11 mouse cellular contexts compared by ENCODE assay signal in genomic region chr6:45544319-45544875, GRCm38 (mm10).
DNase-seq lines count a peak whose midpoint lies in the region; ATAC-seq and TF ChIP-seq lines count a peak whose summit lies in the region.
"Had no signal": no experiment of that assay in that cellular context is flagged by ENCODE, and none has a peak within 500 bp of the region (broad histone marks: within the 10 kb centered on the region; RNA-seq: fewer than 3 reads in every experiment).

No protein-coding gene starts in this region.

- peaks cover 8% of the 10 kb centered on the region; the same call in 1 of the 2 replicates for H3K4me1 ChIP-seq in hindbrain, embryonic 14.5 days (replicated peaks; ENCODE audit: control insufficient read depth, insufficient read depth, low read length)
- peaks cover 3% of the 10 kb centered on the region; the same call in 1 of the 2 replicates for H3K4me1 ChIP-seq in neural tube, embryonic 11.5 days (ENCODE audit: control insufficient read depth, insufficient read depth, low read length)

- H3K4me2 ChIP-seq in hindbrain, embryonic 14.5 days (replicated peaks), result no peak overlapping the region; the same call in 1 of the 2 replicates
- H3K4me2 ChIP-seq in neural tube, embryonic 11.5 days (ENCODE audit: low read depth), result no peak overlapping the region

- H3K9me3 ChIP-seq in hindbrain, embryonic 14.5 days (ENCODE audit: control insufficient read depth, low read length), result no peaks in the 10 kb centered on the region
- no peaks in the 10 kb centered on the region for H3K9me3 ChIP-seq in neural tube, embryonic 11.5 days (ENCODE audit: control insufficient read depth, low read length)

- TF ChIP-seq CTCF in gastrocnemius, adult 2 months (IDR thresholded peaks at IDR 0.05), result no peak

- ATAC-seq in hindbrain, embryonic 14.5 days (ENCODE audit: low FRiP score), result peak; percentile 69; the same call in 1 of the 2 replicates
- ATAC-seq in neural tube, embryonic 11.5 days (ENCODE audit: insufficient read depth, low FRiP score, low TSS enrichment), result peak; percentile 92

- no peaks in the 10 kb centered on the region for H3K36me3 ChIP-seq in hindbrain, embryonic 14.5 days (replicated peaks; ENCODE audit: control insufficient read depth, insufficient read depth)
- no peaks in the 10 kb centered on the region for H3K36me3 ChIP-seq in neural tube, embryonic 11.5 days (ENCODE audit: control insufficient read depth, insufficient read depth, low read length)

- H3K27ac ChIP-seq in hindbrain, embryonic 14.5 days, result no peak overlapping the region
- H3K27ac ChIP-seq in neural tube, embryonic 11.5 days (ENCODE audit: low read depth, low read length), result no peak overlapping the region
- H3K27ac ChIP-seq in gastrocnemius, adult 2 months, result no peak overlapping the region

- 18% methylated on average over 7 of the region's 7 CpGs for WGBS in hindbrain, embryonic 14.5 days
- WGBS in neural tube, embryonic 11.5 days, result 24% methylated on average over 7 of the region's 7 CpGs

- DNase-seq in cerebellum, adult 11-12 months, result peak; percentile 25
- peak; percentile 5 to 44 for DNase-seq in cerebellum, postnatal 14 days
- no peak for DNase-seq in hindbrain, embryonic 14.5 days (ENCODE audit: low spot score)
- DNase-seq in neural tube, embryonic 11.5 days (ENCODE audit: low spot score), result peak; percentile 56
- DNase-seq in heart, postnatal 4 days, result no peak
- no peak for DNase-seq in left cerebral cortex, adult 9 months (ENCODE audit: low spot score in 2 of 2)
- DNase-seq in gastrocnemius, adult 2 months, result no peak
- DNase-seq: heart, postnatal 10 days; kidney, postnatal 10 days; lung, adult 2 months; right cerebral cortex, postnatal 25 days had no signal

- H3K4me3 ChIP-seq in hindbrain, embryonic 14.5 days (replicated peaks; ENCODE audit: low read length), result no peak overlapping the region
- H3K4me3 ChIP-seq in neural tube, embryonic 11.5 days (ENCODE audit: low read depth, low read length), result no peak overlapping the region
- H3K4me3 ChIP-seq in gastrocnemius, adult 2 months, result no peak overlapping the region

- no peak overlapping the region for H3K9ac ChIP-seq in hindbrain, embryonic 14.5 days
- no peak overlapping the region for H3K9ac ChIP-seq in neural tube, embryonic 11.5 days (ENCODE audit: low read length)

- intact Hi-C loops in gastrocnemius, adult 2 months (cut with DNase I), result no loop called here

- H3K27me3 ChIP-seq in hindbrain, embryonic 14.5 days (ENCODE audit: control insufficient read depth, insufficient read depth, low read length), result no peaks in the 10 kb centered on the region
- H3K27me3 ChIP-seq in neural tube, embryonic 11.5 days (ENCODE audit: control insufficient read depth, insufficient read depth, low read length), result no peaks in the 10 kb centered on the region

Comparison
In these comparisons a context has a peak if more than half of its experiments do, and no peak if none do; other contexts are left out.
1. DNase-seq: peak in cerebellum, adult 11-12 months (single experiment), cerebellum, postnatal 14 days (2 of 2) and neural tube, embryonic 11.5 days (single experiment); none in hindbrain, embryonic 14.5 days (single experiment), heart, postnatal 4 days (single experiment), left cerebral cortex, adult 9 months (0 of 2) and gastrocnemius, adult 2 months (single experiment).